Mouse (Mus musculus) cortical plate, adult 2 months (tissue): ENCODE measurements around the gene Prf1.

Source experiments
- CTCF ChIP-seq: fragments of 200-500 bp; IDR thresholded peaks from 2 replicates; pipeline ENCODE4 v1.5.1; 2011; ENCODE audit warnings: mild to moderate bottlenecking, control low read depth, low read length; ENCODE audit not compliant: insufficient read depth; ENCODE audit errors: extremely low read depth
- POLR2A ChIP-seq: fragments of 200-500 bp; IDR thresholded peaks from 2 replicates; pipeline ENCODE4 v1.6.1; 2011; ENCODE audit warnings: mild to moderate bottlenecking, low read length, control low read depth; ENCODE audit not compliant: insufficient read depth; ENCODE audit errors: extremely low read depth

- TF ChIP-seq CTCF (no peak), POLR2A (no peak)
Measured at GRCm38 (mm10) chr10:61274532-61274931, 23.1 kb upstream of the Prf1 start.
